Comparison of ENCODE assay signal across 32 mouse cellular contexts in the genomic region with DNA sequence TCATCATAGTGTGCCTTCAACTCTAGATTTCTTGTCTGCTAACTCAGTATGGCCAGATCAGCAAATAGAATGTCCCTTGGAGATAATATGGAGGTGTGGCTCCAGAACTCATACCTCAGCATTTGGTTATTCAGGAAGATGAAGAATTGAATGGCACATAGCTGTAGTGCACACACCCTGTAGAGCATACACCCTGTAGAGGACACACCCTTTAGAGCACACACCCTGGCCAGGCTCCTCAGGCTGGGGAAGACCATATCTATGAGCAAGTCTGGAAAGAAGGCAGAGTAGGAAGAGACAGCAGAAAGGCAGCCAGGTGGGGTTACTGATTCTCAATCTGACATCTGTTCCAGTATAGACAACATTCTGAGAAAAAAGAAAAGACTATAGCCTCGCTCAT.
"Had no signal": no experiment of that assay in that cellular context is flagged by ENCODE, and none has a peak within 500 bp of the region (broad histone marks: within the 10 kb centered on the region; RNA-seq: fewer than 3 reads in every experiment).

No protein-coding gene starts in this region.

- DNase-seq: left cerebral cortex, postnatal 4 days; liver; liver, embryonic 13.5 days; liver, postnatal 0 days; lung, adult 18-20 months; lung, adult 2 months; lung, embryonic 14.5 days; lung, postnatal 10 days; lung, postnatal 14 days; lung, postnatal 36 days; lung, postnatal 4 days; midbrain, embryonic 14.5 days had no signal

- H3K9ac ChIP-seq: limb, embryonic 12.5 days; limb, embryonic 13.5 days; limb, embryonic 15.5 days; liver, embryonic 12.5 days; liver, embryonic 13.5 days; liver, embryonic 14.5 days; liver, embryonic 15.5 days; liver, postnatal 0 days; lung, embryonic 14.5 days; lung, embryonic 15.5 days; midbrain, embryonic 12.5 days; midbrain, embryonic 13.5 days; midbrain, embryonic 15.5 days had no signal

- H3K36me3 ChIP-seq: limb, embryonic 10.5 days; limb, embryonic 12.5 days; limb, embryonic 13.5 days; limb, embryonic 15.5 days; liver, embryonic 12.5 days; liver, embryonic 13.5 days; liver, embryonic 15.5 days; lung, embryonic 15.5 days; midbrain, embryonic 10.5 days; midbrain, embryonic 12.5 days; midbrain, embryonic 13.5 days; midbrain, embryonic 15.5 days had no signal

- H3K4me3 ChIP-seq: left cerebral cortex, adult 2 months; limb, embryonic 10.5 days; limb, embryonic 12.5 days; limb, embryonic 13.5 days; limb, embryonic 15.5 days; liver, embryonic 12.5 days; liver, embryonic 13.5 days; liver, embryonic 15.5 days; lung, embryonic 15.5 days; megakaryocyte, embryonic 14.5 days; midbrain, embryonic 10.5 days; midbrain, embryonic 12.5 days; midbrain, embryonic 13.5 days; midbrain, embryonic 15.5 days; myocyte had no signal

- H3K4me2 ChIP-seq: limb, embryonic 12.5 days; limb, embryonic 13.5 days; limb, embryonic 15.5 days; liver, embryonic 11.5 days; liver, embryonic 12.5 days; liver, embryonic 13.5 days; liver, embryonic 15.5 days; lung, embryonic 14.5 days; lung, embryonic 15.5 days; midbrain, embryonic 11.5 days; midbrain, embryonic 12.5 days; midbrain, embryonic 13.5 days; midbrain, embryonic 15.5 days had no signal

- H3K9me3 ChIP-seq: limb, embryonic 10.5 days; limb, embryonic 12.5 days; limb, embryonic 13.5 days; limb, embryonic 15.5 days; liver, embryonic 12.5 days; liver, embryonic 13.5 days; liver, embryonic 15.5 days; lung, embryonic 15.5 days; midbrain, embryonic 10.5 days; midbrain, embryonic 12.5 days; midbrain, embryonic 13.5 days; midbrain, embryonic 15.5 days had no signal

- H3K4me1 ChIP-seq: liver, embryonic 12.5 days; liver, embryonic 13.5 days; liver, embryonic 15.5 days; lung, embryonic 15.5 days; megakaryocyte, embryonic 14.5 days had no signal

- H3K27me3 ChIP-seq: liver, embryonic 12.5 days; liver, embryonic 13.5 days; liver, embryonic 15.5 days; lung, embryonic 15.5 days; megakaryocyte, embryonic 14.5 days; midbrain, embryonic 12.5 days; midbrain, embryonic 13.5 days; midbrain, embryonic 15.5 days had no signal

- ATAC-seq: liver, embryonic 12.5 days; liver, postnatal 0 days; lung, postnatal 0 days; midbrain, embryonic 13.5 days; midbrain, embryonic 15.5 days; midbrain, embryonic 16.5 days had no signal

- H3K27ac ChIP-seq: left cerebral cortex, adult 2 months; limb, embryonic 10.5 days; limb, embryonic 12.5 days; limb, embryonic 13.5 days; limb, embryonic 15.5 days; liver, embryonic 12.5 days; liver, embryonic 13.5 days; liver, embryonic 14.5 days; liver, embryonic 15.5 days; lung, embryonic 15.5 days; macrophage; midbrain, embryonic 10.5 days; midbrain, embryonic 12.5 days; midbrain, embryonic 13.5 days; midbrain, embryonic 15.5 days had no signal
